Mouse (Mus musculus) lung, postnatal 10 days (tissue): ENCODE data around the gene Bmp6.
A peak's percentile ranks its signal among the peaks of the same experiment; 100 is the strongest.

Experiments
- DNase-seq: peaks from one replicate; pipeline ENCODE4 v3.0.0; 2021

Bmp6 gene

GRCm38 (mm10) chr13:38440240-38440639, 95.3 kb downstream of the Bmp6 start:
- no peak for DNase-seq

- no peak for DNase-seq
Measured at GRCm38 (mm10) chr13:38448516-38449015, 103.7 kb downstream of the Bmp6 start.

GRCm38 (mm10) chr13:38450051-38450971, 105.4 kb downstream of the Bmp6 start:
- DNase-seq: peak; percentile 3

GRCm38 (mm10) chr13:38451446-38451845, 106.5 kb downstream of the Bmp6 start:
- no peak for DNase-seq

- peak; percentile 12 for DNase-seq
Measured at GRCm38 (mm10) chr13:38463410-38463809, 118.5 kb downstream of the Bmp6 start.

GRCm38 (mm10) chr13:38470882-38471281, 126.0 kb downstream of the Bmp6 start:
- no peak for DNase-seq

- DNase-seq: no peak
Measured at GRCm38 (mm10) chr13:38472636-38473035, 127.7 kb downstream of the Bmp6 start.

- no peak for DNase-seq
Measured at GRCm38 (mm10) chr13:38473497-38473896, 128.6 kb downstream of the Bmp6 start.

GRCm38 (mm10) chr13:38476936-38477335, 132.0 kb downstream of the Bmp6 start:
- no peak for DNase-seq

GRCm38 (mm10) chr13:38481021-38481420, 136.1 kb downstream of the Bmp6 start:
- DNase-seq: no peak

- DNase-seq: no peak
Measured at GRCm38 (mm10) chr13:38484701-38485100, 139.8 kb downstream of the Bmp6 start.

- DNase-seq: no peak
Measured at GRCm38 (mm10) chr13:38486767-38487166, 141.9 kb downstream of the Bmp6 start.

- no peak for DNase-seq
Measured at GRCm38 (mm10) chr13:38496715-38497114, 151.8 kb downstream of the Bmp6 start.

GRCm38 (mm10) chr13:38501314-38501713, 156.4 kb downstream of the Bmp6 start:
- no peak for DNase-seq

- DNase-seq: peak; percentile 39
Measured at GRCm38 (mm10) chr13:38503137-38503849, 158.4 kb downstream of the Bmp6 start.

- DNase-seq: peak; percentile 66
Measured at GRCm38 (mm10) chr13:38506320-38506719, 161.4 kb downstream of the Bmp6 start.

GRCm38 (mm10) chr13:38506936-38507335, 162.0 kb downstream of the Bmp6 start:
- no peak for DNase-seq

GRCm38 (mm10) chr13:38509681-38510341, 164.9 kb downstream of the Bmp6 start:
- DNase-seq: no peak

- peak; percentile 81 for DNase-seq
Measured at GRCm38 (mm10) chr13:38511979-38512378, 167.1 kb downstream of the Bmp6 start.

GRCm38 (mm10) chr13:38513921-38514320, 169.0 kb downstream of the Bmp6 start:
- DNase-seq: no peak

GRCm38 (mm10) chr13:38515431-38515830, 170.5 kb downstream of the Bmp6 start:
- DNase-seq: no peak

GRCm38 (mm10) chr13:38515845-38516244, 170.9 kb downstream of the Bmp6 start:
- DNase-seq: no peak

- DNase-seq: no peak
Measured at GRCm38 (mm10) chr13:38516582-38516981, 171.7 kb downstream of the Bmp6 start.
